Mouse (Mus musculus): Measurements from ENCODE around the gene Apbb1.

The Apbb1 gene

GRCm38 (mm10) chr7:105570756-105571155 lies 10.7 kb downstream of the Apbb1 start:
- no peak for DNase-seq (ENCODE audit: low spot score in 2 of 2)

GRCm38 (mm10) chr7:105569512-105570496 lies 11.6 kb downstream of the Apbb1 start:
- no peak for DNase-seq (ENCODE audit: low spot score in 2 of 2)

GRCm38 (mm10) chr7:105568988-105569471 lies 12.4 kb downstream of the Apbb1 start:
- no peak for DNase-seq (ENCODE audit: low spot score in 2 of 2)

GRCm38 (mm10) chr7:105568583-105568982 lies 12.9 kb downstream of the Apbb1 start:
- DNase-seq (ENCODE audit: low spot score in 2 of 2) = no peak

GRCm38 (mm10) chr7:105565071-105565836 lies 16.2 kb downstream of the Apbb1 start:
- DNase-seq (ENCODE audit: low spot score in 2 of 2) = no peak

GRCm38 (mm10) chr7:105563367-105563766 lies 18.1 kb downstream of the Apbb1 start:
- DNase-seq (ENCODE audit: low spot score in 2 of 2) = no peak

GRCm38 (mm10) chr7:105562317-105562716 lies 19.1 kb downstream of the Apbb1 start:
- no peak for DNase-seq (ENCODE audit: low spot score in 2 of 2)

- no peak for DNase-seq (ENCODE audit: low spot score in 2 of 2)
These were observed 22.4 kb downstream of the Apbb1 start for GRCm38 (mm10) chr7:105559016-105559415.

GRCm38 (mm10) chr7:105557671-105558070 lies 23.8 kb downstream of the Apbb1 start:
- no peak for DNase-seq (ENCODE audit: low spot score in 2 of 2)

- no peak for DNase-seq (ENCODE audit: low spot score in 2 of 2)
These were observed 25.0 kb downstream of the Apbb1 start for GRCm38 (mm10) chr7:105556406-105556805.

GRCm38 (mm10) chr7:105555571-105555970 lies 25.9 kb downstream of the Apbb1 start:
- DNase-seq (ENCODE audit: low spot score in 2 of 2) = no peak

GRCm38 (mm10) chr7:105554212-105554942 lies 27.1 kb downstream of the Apbb1 start, which contains the start of gene Smpd1:
Smpd1 (plus strand) TSS chr7:105554360.
- DNase-seq (ENCODE audit: low spot score in 2 of 2) = peak; percentile 82

GRCm38 (mm10) chr7:105553456-105554211 lies 27.8 kb downstream of the Apbb1 start:
- no peak for DNase-seq (ENCODE audit: low spot score in 2 of 2)

- DNase-seq (ENCODE audit: low spot score in 2 of 2) = no peak
These were observed 32.4 kb downstream of the Apbb1 start for GRCm38 (mm10) chr7:105549035-105549434.

GRCm38 (mm10) chr7:105547970-105548369 lies 33.5 kb downstream of the Apbb1 start:
- DNase-seq (ENCODE audit: low spot score in 2 of 2) = no peak

- DNase-seq (ENCODE audit: low spot score in 2 of 2) = no peak
These were observed 35.5 kb downstream of the Apbb1 start for GRCm38 (mm10) chr7:105545986-105546385.

- DNase-seq (ENCODE audit: low spot score in 2 of 2) = no peak
These were observed 47.3 kb downstream of the Apbb1 start for GRCm38 (mm10) chr7:105534162-105534561.

- DNase-seq (ENCODE audit: low spot score in 2 of 2) = no peak
These were observed 53.4 kb downstream of the Apbb1 start for GRCm38 (mm10) chr7:105528094-105528493.

GRCm38 (mm10) chr7:105527306-105527937 lies 54.0 kb downstream of the Apbb1 start:
- DNase-seq (ENCODE audit: low spot score in 2 of 2) = no peak

GRCm38 (mm10) chr7:105524222-105524621 lies 57.2 kb downstream of the Apbb1 start:
- DNase-seq (ENCODE audit: low spot score in 2 of 2) = no peak
